ENCODE assay signal across 10 mouse cellular contexts in the genomic region with DNA sequence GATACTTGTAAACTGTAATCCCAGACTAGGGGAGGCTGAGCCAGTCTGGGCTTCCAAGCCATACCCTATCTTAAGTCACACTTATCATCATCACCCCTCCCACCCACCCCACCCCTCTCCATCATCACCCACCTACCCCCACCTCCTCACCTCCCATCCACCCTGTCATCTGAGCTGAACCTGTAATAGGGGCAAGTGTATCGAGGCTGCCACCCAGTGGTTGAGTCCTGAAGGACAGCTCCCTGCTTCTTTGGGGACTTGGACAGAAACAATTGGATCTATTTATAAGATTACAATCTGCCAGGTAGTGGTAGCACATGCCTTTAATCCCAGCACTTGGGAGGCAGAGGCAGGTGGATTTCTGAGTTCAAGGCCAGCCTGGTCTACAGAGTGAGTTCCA. TPM values are rescaled to one million over a fixed set of nuclear protein-coding genes. Genes with fewer than 3 reads are reported as not detected.
DNase-seq lines count a peak whose midpoint lies in the region; TF ChIP-seq lines count a peak whose summit lies in the region.
"Had no signal": no experiment of that assay in that cellular context is flagged by ENCODE, and none has a peak within 500 bp of the region (broad histone marks: within the 10 kb centered on the region; RNA-seq: fewer than 3 reads in every experiment).

No protein-coding gene starts in this region.

- no peak for TF ChIP-seq POLR2A in testis, adult 2 months (IDR thresholded peaks at IDR 0.05; ENCODE audit: control insufficient read depth, low read depth, low read length)
- TF ChIP-seq POLR2A in bone marrow macrophage, adult 2 months (IDR thresholded peaks at IDR 0.05; ENCODE audit: borderline replicate concordance, low read depth, low read length), result no peak

- intact Hi-C loops in gastrocnemius, adult 2 months (cut with DNase I), result loop anchor here (10.0 kb wide), 1 partner anchor 132 kb away; no protein-coding TSS in a partner anchor

- no peak overlapping the region for H3K4me3 ChIP-seq in gastrocnemius, adult 2 months
- no peak overlapping the region for H3K4me3 ChIP-seq in testis, adult 2 months (ENCODE audit: control insufficient read depth, low read depth, low read length)
- H3K4me3 ChIP-seq in bone marrow macrophage, adult 2 months (ENCODE audit: insufficient read depth, low read length), result no peak overlapping the region
- H3K4me3 ChIP-seq: embryonic facial prominence, embryonic 12.5 days had no signal

- H3K4me1 ChIP-seq in testis, adult 2 months (ENCODE audit: control insufficient read depth, insufficient read depth, low read length), result peaks cover 6% of the 10 kb centered on the region
- H3K4me1 ChIP-seq in bone marrow macrophage, adult 2 months (ENCODE audit: control insufficient read depth, insufficient read depth, low read length), result no peaks in the 10 kb centered on the region
- H3K4me1 ChIP-seq: embryonic facial prominence, embryonic 12.5 days had no signal

- H3K36me3 ChIP-seq in testis, adult 2 months (ENCODE audit: control insufficient read depth, insufficient read depth, low read length), result no peaks in the 10 kb centered on the region
- H3K36me3 ChIP-seq: embryonic facial prominence, embryonic 12.5 days had no signal

- DNase-seq in gastrocnemius, adult 2 months, result peak; percentile 57
- no peak for DNase-seq in gastrocnemius, postnatal 4 days (ENCODE audit: low spot score in 2 of 2)
- no peak for DNase-seq in testis, postnatal 14 days (ENCODE audit: low spot score)
- peak; percentile 27 to 31 for DNase-seq in layer of hippocampus, postnatal 36 days
- DNase-seq in thymus, postnatal 0 days (ENCODE audit: low spot score), result peak; percentile 24
- DNase-seq in spleen, adult 12 weeks (ENCODE audit: low spot score), result no peak

- peak; percentile 68 for TF ChIP-seq CTCF in gastrocnemius, adult 2 months (IDR thresholded peaks at IDR 0.05)
- peak; percentile 61; the same call in 1 of the 2 replicates for TF ChIP-seq CTCF in testis, adult 2 months (IDR thresholded peaks at IDR 0.05; ENCODE audit: control insufficient read depth, insufficient read depth, insufficient replicate concordance, low read depth, low read length)
- peak; percentile 78 for TF ChIP-seq CTCF in bone marrow macrophage, adult 2 months (IDR thresholded peaks at IDR 0.05; ENCODE audit: low read depth, low read length)

- H3K27me3 ChIP-seq in testis, adult 2 months (ENCODE audit: control insufficient read depth, insufficient read depth, low read length), result no peaks in the 10 kb centered on the region
- H3K27me3 ChIP-seq: embryonic facial prominence, embryonic 12.5 days had no signal

- no peak overlapping the region for H3K27ac ChIP-seq in gastrocnemius, adult 2 months
- H3K27ac ChIP-seq in testis, adult 2 months (ENCODE audit: control insufficient read depth, insufficient read depth, low read depth, low read length), result no peak overlapping the region
- no peak overlapping the region for H3K27ac ChIP-seq in bone marrow macrophage, adult 2 months (ENCODE audit: insufficient read depth, low read depth, low read length)
- H3K27ac ChIP-seq: embryonic facial prominence, embryonic 12.5 days had no signal

RNA-seq across cellular contexts. Expression of gene Rab11fip5, which starts 22.7 kb away (rescaled TPM):
- total RNA-seq in gastrocnemius, adult 2 months (2021), result 10 to 100 TPM; 24.2 to 28.2 TPM
- total RNA-seq in gastrocnemius, postnatal 4 days (2021), result 10 to 100 TPM; 49.3 to 50.8 TPM
- polyA plus RNA-seq in testis, adult 2 months (2012; rRNA removed), result 160 and 184 TPM in 2 replicates
- 145 and 160 TPM in 2 replicates for polyA plus RNA-seq in bone marrow macrophage, adult 2 months (2012; ENCODE audit: insufficient read depth, insufficient read length, missing spikeins)
- total RNA-seq in layer of hippocampus, postnatal 36 days (2021), result 10 to 100 TPM; 49.1 to 52.6 TPM
- 4.3 and 4.7 TPM in 2 replicates for polyA plus RNA-seq in thymus, postnatal 0 days (2015; fragmentation: Nextera tagmentation; extraction: Ambion mirVana)

RNA-seq across cellular contexts. Expression of gene Noto, which starts 26.5 kb away (rescaled TPM):
- total RNA-seq in gastrocnemius, adult 2 months (2021), result not detected
- not detected for total RNA-seq in gastrocnemius, postnatal 4 days (2021)
- not detected in 2 replicates for polyA plus RNA-seq in testis, adult 2 months (2012; rRNA removed)
- polyA plus RNA-seq in bone marrow macrophage, adult 2 months (2012; ENCODE audit: insufficient read depth, insufficient read length, missing spikeins), result not detected in 2 replicates
- not detected for total RNA-seq in layer of hippocampus, postnatal 36 days (2021)
- 0.22 TPM in 1 of 2 replicates, not detected in the other for polyA plus RNA-seq in thymus, postnatal 0 days (2015; fragmentation: Nextera tagmentation; extraction: Ambion mirVana)
- total RNA-seq: neutrophil, adult 5-6 weeks had no signal
- polyA plus RNA-seq: embryonic facial prominence, embryonic 12.5 days had no signal

RNA-seq across cellular contexts. Expression of gene Smyd5, which starts 34.6 kb away (rescaled TPM):
- total RNA-seq in gastrocnemius, adult 2 months (2021), result 1 to 10 TPM; 8.6 TPM
- 10 to 100 TPM; 21.6 to 22.7 TPM for total RNA-seq in gastrocnemius, postnatal 4 days (2021)
- 10.2 TPM in 2 replicates for polyA plus RNA-seq in testis, adult 2 months (2012; rRNA removed)
- polyA plus RNA-seq in bone marrow macrophage, adult 2 months (2012; ENCODE audit: insufficient read depth, insufficient read length, missing spikeins), result 7.4 and 9.1 TPM in 2 replicates
- 10 to 100 TPM; 42.3 to 42.9 TPM for total RNA-seq in layer of hippocampus, postnatal 36 days (2021)
- 28.6 and 29.1 TPM in 2 replicates for polyA plus RNA-seq in thymus, postnatal 0 days (2015; fragmentation: Nextera tagmentation; extraction: Ambion mirVana)

RNA-seq across cellular contexts. Expression of gene Cct7, which starts 54.1 kb away (rescaled TPM):
- 100 to 1,000 TPM; 127 to 135 TPM for total RNA-seq in gastrocnemius, adult 2 months (2021)
- 100 to 1,000 TPM; 194 to 199 TPM for total RNA-seq in gastrocnemius, postnatal 4 days (2021)
- polyA plus RNA-seq in testis, adult 2 months (2012; rRNA removed), result 496 and 501 TPM in 2 replicates
- 89.3 and 96.7 TPM in 2 replicates for polyA plus RNA-seq in bone marrow macrophage, adult 2 months (2012; ENCODE audit: insufficient read depth, insufficient read length, missing spikeins)
- 100 to 1,000 TPM; 225 to 226 TPM for total RNA-seq in layer of hippocampus, postnatal 36 days (2021)
- 415 and 437 TPM in 2 replicates for polyA plus RNA-seq in thymus, postnatal 0 days (2015; fragmentation: Nextera tagmentation; extraction: Ambion mirVana)

RNA-seq across cellular contexts. Expression of gene Pradc1, which starts 54.6 kb away (rescaled TPM):
- total RNA-seq in gastrocnemius, adult 2 months (2021), result 10 to 100 TPM; 14.8 to 15.9 TPM
- total RNA-seq in gastrocnemius, postnatal 4 days (2021), result 10 to 100 TPM; 27.6 to 28.1 TPM
- 20.7 and 21.5 TPM in 2 replicates for polyA plus RNA-seq in testis, adult 2 months (2012; rRNA removed)
- polyA plus RNA-seq in bone marrow macrophage, adult 2 months (2012; ENCODE audit: insufficient read depth, insufficient read length, missing spikeins), result 8.0 and 9.7 TPM in 2 replicates
- total RNA-seq in layer of hippocampus, postnatal 36 days (2021), result 10 to 100 TPM; 14.1 to 16.0 TPM
- polyA plus RNA-seq in thymus, postnatal 0 days (2015; fragmentation: Nextera tagmentation; extraction: Ambion mirVana), result 51.9 and 56.7 TPM in 2 replicates

Comparison
In these comparisons a context has a peak if more than half of its experiments do, and no peak if none do; other contexts are left out.
1. DNase-seq: peak in gastrocnemius, adult 2 months (single experiment), layer of hippocampus, postnatal 36 days (2 of 2) and thymus, postnatal 0 days (single experiment); none in gastrocnemius, postnatal 4 days (0 of 2), testis, postnatal 14 days (single experiment) and spleen, adult 12 weeks (single experiment).
2. Peak in every context shown above with its lines, with median percentiles within 50 percentile points of each other: CTCF ChIP-seq.